Mouse (Mus musculus): ENCODE measurements at regions not wholly inside any gene's neighbourhood (a gene's known extent, or its start where the extent isn't known, plus 50 kb on each side); places are given as distances from the start of the nearest gene placed in this dataset.

GRCm38 (mm10) chr2:103848923-103849700, 51.7 kb upstream of the Caprin1 start:
- peak; percentile 72 for DNase-seq (ENCODE audit: low spot score)

GRCm38 (mm10) chr2:103849766-103850530, 52.5 kb upstream of the Caprin1 start:
- no peak for DNase-seq (ENCODE audit: low spot score)

GRCm38 (mm10) chr2:103850531-103850816, 53.0 kb upstream of the Caprin1 start:
- no peak for DNase-seq (ENCODE audit: low spot score)

GRCm38 (mm10) chr2:103851171-103851570, 53.7 kb upstream of the Caprin1 start:
- no peak for DNase-seq (ENCODE audit: low spot score)

GRCm38 (mm10) chr2:103861226-103861625, 63.8 kb upstream of the Caprin1 start:
- DNase-seq (ENCODE audit: low spot score): no peak

- DNase-seq (ENCODE audit: low spot score): no peak
These were observed 66.8 kb upstream of the Caprin1 start for GRCm38 (mm10) chr2:103864254-103864653.

- peak; percentile 58 for DNase-seq (ENCODE audit: low spot score)
These were observed 68.1 kb upstream of the Caprin1 start for GRCm38 (mm10) chr2:103865319-103866171.

- no peak for DNase-seq (ENCODE audit: low spot score)
These were observed 70.0 kb upstream of the Caprin1 start for GRCm38 (mm10) chr2:103867241-103867957.

- no peak for DNase-seq (ENCODE audit: low spot score)
These were observed 70.5 kb upstream of the Caprin1 start for GRCm38 (mm10) chr2:103867958-103868330.

- DNase-seq (ENCODE audit: low spot score): no peak
These were observed 71.2 kb upstream of the Caprin1 start for GRCm38 (mm10) chr2:103868655-103869054.

- peak; percentile 88 for DNase-seq (ENCODE audit: low spot score)
These were observed 74.2 kb upstream of the Caprin1 start for GRCm38 (mm10) chr2:103871522-103872276.

GRCm38 (mm10) chr2:103872277-103872636, 74.8 kb upstream of the Caprin1 start:
- DNase-seq (ENCODE audit: low spot score): no peak

- DNase-seq (ENCODE audit: low spot score): no peak
These were observed 75.9 kb upstream of the Caprin1 start for GRCm38 (mm10) chr2:103873381-103873780.

GRCm38 (mm10) chr2:103874466-103874865, 77.0 kb upstream of the Caprin1 start:
- no peak for DNase-seq (ENCODE audit: low spot score)

- DNase-seq (ENCODE audit: low spot score): no peak
These were observed 78.3 kb upstream of the Caprin1 start for GRCm38 (mm10) chr2:103875754-103876153.

- DNase-seq (ENCODE audit: low spot score): no peak
These were observed 78.8 kb upstream of the Caprin1 start for GRCm38 (mm10) chr2:103876236-103876635.

- DNase-seq (ENCODE audit: low spot score): peak; percentile 38
These were observed 76.6 kb upstream of the Lmo2 start for GRCm38 (mm10) chr2:103881026-103881763.

GRCm38 (mm10) chr2:103884926-103885325, 72.9 kb upstream of the Lmo2 start:
- DNase-seq (ENCODE audit: low spot score): no peak

- no peak for DNase-seq (ENCODE audit: low spot score)
These were observed 69.8 kb upstream of the Lmo2 start for GRCm38 (mm10) chr2:103888023-103888422.

- peak; percentile 63 for DNase-seq (ENCODE audit: low spot score)
These were observed 66.5 kb upstream of the Lmo2 start for GRCm38 (mm10) chr2:103891240-103891767.
